Mouse (Mus musculus) mouse trophoblast stem cell (cell line): ENCODE measurements around the gene Camta1.

Experiments
- in situ Hi-C, 2 experiments: fragments of 300-500 bp; cut with MseI, MboI; formaldehyde crosslinking; loops; 2 replicates in 1 of 2; 3 replicates in 1 of 2; pipeline ENCODE4 v1.15.1; 2025

The Camta1 gene

DNA sequence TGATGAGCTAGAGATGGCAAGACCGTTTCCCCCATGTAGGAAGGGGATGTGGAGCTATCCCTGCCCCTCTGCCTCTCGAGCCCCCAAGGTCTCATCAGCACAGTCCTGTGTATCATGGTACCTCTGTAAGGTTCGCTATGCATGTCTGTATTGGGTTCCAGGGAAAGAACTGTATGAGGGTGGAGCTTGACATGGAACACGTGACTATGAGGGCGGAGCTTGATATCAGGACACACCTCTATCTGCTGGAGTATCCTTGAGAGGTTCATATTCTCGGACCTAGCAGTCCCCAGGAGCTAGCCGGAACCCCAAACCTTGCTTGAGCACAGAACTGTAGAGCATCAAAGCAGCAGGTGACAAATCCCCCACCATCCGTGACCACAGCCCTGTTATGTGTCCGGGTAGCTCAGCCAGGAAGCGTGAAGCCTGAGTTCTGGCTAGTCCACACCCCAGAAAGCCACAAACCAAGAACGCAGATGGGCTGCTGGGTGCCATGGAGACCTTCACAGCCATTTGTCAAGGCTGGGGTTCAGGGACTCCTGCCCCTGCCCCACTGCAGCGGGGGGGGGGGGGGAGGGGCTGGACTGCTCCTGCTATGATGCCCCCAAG, 122.2 kb downstream of the Camta1 start:
- in situ Hi-C loops, result no loop called here

DNA sequence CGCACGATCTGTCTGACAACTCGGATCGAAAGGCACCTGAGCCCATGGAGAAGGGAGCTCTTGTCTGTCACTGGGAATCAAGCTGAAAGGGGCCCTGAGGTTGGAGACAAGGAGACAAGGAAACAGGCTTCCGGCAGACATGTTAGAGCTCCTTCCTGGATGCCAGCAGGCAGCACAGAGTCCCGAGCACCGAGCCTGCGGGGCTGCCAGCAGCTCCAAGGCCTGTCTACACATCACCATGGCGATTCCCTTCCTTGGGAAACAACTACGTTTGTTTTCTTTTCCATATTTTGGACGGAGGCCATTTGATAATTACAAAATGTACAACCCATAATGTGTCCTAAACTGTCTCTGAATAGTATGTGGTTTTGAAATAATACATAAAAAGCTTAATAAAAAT, 122.8 kb downstream of the Camta1 start:
- in situ Hi-C loops, result no loop called here

DNA sequence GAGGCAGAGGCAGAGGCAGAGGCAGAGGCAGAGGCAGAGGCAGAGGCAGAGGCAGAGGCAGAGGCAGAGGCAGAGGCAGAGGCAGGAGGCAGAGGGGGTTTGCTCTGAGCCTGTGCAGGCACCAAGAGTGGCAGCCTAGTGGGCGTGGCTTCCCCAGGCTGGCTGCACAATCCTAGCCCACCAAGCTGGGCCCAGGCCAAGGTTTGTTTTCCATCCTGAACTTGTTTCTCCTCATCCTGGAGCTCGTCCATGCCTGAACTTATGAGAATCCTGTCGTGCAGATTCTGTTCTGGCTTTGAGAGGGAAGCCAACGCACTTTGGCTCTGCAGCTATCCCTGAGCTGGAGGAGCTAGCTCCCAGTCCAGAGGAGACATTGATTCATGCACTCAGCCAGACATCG, 123.4 kb downstream of the Camta1 start:
- in situ Hi-C loops, result no loop called here

DNA sequence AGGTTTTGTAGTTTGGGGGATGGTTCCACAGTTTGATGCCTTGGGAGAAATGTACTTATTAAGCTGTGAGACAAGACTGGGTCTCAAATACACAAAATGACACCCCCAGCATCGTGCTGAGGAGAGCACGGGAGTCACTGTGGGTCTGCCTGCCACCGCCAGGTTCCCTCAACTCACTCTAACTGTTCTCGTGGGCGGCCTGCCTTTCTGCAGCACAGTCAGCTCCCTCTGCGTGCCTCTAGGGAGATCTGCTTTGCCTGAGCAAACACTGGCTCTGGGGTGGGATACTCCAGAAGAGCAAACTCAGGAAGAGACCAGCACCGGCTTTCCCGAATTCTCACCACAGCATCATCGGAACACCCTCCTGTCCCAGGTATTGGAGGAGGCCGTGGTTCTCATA, 129.0 kb downstream of the Camta1 start:
- in situ Hi-C loops, result no loop called here

DNA sequence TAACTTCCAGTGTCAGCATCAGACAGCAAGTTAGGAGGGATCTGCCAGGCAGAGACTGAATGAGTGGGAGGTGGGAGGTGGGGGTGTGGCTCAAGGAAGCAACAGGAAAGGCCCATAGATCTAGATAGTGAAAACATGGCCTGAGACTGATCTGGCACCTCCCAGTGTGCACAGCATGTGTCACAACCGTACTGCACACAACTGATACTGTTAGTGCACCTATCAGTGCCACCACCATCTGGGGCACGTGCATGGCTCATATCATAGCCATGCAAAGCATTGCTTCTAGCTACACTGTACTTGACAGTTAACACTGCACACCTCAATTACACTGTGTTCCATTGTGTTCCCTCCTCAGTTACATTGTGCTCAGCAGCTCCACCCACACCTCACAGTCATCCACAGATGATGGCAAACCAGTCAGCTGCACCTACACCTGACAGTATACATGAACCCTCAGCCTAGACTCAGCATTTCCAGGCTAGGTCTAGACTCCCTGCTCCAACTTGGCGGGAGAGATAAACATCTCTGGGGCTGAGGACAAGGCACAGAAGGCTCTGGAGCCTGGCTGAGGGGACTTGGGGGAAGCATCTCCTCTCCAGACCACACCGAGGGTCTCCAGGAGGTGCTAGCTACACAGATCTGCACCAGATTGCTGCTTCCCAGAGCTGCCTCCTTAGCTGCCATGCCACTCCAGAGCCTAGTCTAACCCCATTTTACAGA, 131.5 kb downstream of the Camta1 start:
- in situ Hi-C loops, result no loop called here

DNA sequence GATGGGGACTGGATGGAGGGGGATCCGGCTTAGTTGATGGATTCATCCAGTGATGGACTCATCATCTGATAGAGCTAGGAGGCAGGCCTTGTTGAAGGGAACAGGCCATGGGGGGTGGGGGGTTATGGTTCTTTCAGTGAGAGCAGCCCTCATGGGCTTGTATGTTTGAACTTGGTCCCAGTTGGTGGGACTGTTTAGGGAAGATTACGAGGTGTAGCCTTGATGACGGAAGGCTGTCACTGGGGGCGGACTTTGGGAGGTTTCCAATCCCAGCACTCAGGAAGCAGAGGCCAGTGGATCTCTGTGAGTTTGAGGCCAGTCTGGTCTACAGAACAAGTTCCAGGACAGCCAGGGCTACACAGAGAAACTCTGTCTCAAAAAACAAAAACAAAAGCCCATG, 132.6 kb downstream of the Camta1 start:
- in situ Hi-C loops, result no loop called here

DNA sequence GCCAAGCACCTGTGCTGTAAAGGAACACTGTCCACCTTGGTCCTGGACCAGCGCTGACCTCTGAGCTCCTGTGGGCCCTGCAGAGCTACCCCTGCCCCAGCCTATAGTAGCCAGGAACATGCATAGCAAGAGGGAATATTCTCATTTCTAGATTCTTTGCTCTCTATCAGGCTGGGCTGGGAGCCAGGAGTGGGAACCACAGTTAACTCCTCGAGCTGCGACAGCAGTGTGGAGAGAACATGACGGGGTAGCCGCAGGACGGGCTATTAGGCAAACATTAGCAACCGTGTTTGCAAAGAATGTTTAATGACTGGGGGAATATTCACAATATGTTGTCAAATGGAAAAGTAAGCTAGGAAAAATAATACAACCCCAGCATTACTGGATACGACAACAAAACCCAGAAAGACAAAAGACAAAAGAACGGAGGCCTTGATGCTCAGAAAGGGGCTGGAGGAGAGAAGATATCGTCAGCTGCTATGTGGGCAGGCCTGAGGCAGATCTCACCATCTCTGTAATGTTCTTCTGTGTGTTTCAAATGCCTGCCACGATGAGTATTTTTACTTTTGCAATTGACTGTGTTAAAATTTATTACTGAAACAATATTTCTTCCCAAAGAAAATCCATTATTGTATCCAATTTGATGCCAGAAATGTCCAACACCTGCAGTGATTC, 133.1 kb downstream of the Camta1 start:
- in situ Hi-C loops, result no loop called here

DNA sequence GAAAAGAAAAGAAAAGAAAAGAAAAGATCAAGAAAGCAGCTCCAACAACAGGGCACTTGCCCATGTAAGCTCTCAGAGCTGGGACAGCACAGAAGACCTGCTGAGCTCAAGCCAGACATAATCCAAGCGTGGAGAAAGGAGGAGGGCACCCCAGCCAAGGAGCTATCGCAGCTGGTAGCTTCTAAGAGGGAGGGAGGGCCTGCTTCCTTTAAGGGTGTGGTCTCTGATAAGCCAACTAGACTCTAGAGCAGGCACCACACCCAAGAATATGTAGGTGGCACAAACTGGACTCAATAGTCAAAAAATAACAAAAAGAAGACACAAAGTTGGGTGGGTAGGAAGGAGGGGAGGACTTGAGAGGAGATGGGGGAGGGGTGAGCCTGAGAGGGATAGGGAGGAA, 135.3 kb downstream of the Camta1 start:
- in situ Hi-C loops, result no loop called here

DNA sequence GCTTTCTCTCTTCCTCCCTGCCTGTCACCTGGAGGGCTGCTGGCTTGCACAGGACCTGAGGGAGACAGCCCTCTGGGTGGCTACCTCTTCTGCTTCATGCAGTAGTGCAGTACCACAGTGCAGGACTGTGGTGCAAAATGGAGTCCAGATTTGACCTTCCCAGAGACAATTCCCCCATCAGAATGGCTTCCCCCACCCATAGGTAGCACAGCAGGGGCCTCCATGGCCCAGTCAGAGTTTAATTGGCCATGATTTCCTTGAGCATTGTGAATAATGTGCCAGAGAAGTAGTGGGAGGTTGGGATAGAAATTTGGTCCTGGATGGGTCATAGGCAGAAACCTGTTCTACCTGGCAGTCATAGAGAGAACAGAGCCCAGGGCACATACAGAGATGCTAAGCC, 136.8 kb downstream of the Camta1 start:
- in situ Hi-C loops, result no loop called here

DNA sequence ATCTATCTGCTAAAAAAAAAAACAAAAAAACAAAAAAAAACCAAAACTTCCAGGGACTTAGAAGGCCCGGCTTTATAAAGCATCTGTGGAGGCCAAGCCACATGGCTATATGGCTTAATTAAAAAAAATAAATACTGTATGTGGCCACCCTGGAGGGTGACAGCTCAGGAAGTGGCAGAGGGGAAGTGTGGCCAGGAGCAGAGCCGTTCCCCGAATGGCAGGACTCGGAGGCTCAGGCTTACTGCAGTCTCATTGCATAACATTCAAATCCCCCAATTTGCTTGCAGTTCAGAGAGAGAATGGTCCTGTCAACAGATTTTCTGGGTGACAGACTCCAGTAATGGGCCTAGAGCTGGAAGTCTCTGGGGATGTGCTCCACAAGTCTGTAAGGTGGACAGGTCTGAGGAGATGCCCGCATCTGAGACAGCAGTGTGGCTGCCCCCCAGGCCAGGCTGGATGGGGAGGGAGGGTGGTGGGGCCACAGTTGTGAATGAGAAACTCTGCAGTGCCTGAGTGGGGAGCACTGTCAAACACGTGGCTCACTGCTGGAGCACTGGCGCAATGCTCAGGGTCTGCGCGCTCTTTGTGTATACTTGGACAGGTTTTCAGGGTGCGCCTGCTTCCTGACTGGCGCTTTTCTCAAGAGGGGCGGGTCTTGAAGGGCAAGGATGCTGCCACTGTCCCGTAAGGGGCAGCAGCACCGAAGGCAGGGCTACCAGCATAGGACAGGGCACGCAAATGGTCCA, 140.8 kb downstream of the Camta1 start:
- in situ Hi-C loops, result no loop called here

DNA sequence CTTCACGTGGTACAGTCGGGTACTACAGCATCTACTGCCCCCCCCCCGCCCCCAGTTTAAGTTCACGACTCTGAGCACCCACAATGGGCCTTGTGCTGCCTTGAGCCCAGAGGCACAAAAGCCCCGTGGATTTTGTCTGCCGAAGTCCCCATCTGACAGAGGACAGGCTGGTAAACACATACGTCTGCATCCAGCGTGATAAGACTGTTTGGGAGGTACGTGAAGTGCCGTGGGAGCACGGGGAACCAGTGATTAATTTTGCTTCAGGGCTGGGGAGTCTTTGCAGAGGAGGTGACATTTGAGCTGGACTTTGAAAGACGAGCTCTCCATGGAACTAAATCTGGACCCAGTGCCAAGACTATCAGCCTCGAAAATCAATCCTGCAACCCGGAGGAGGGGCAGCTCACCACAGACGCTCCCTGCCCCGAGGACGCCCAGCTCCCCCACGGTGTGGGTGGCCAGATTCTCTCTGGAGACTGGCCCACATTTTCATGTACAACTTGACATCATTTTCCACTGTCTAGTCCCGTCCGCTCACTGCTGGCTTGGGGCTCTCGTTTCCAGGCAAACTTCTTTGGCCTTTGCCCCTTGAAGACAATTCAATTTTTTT, 142.7 kb downstream of the Camta1 start:
- in situ Hi-C loops, result no loop called here

DNA sequence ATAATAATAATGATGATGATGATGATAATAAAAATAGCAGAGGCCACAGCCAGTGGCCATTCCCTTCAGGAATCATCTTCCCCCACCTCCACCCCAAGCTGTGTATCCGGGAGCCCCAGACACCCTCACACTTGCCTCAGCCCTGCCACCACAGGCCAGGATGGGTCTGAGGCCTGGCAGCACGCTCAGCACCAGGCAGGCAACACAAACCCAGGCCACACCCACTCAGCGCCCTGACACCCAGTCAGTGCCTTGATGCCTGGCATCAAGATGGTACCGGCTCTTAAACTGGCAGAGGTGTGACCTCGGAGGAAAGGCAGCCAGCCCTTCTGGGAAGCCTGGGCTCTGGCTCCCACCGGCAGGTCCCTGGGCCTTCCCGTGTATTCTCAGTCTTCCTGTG, 143.8 kb downstream of the Camta1 start:
- in situ Hi-C loops, result no loop called here

DNA sequence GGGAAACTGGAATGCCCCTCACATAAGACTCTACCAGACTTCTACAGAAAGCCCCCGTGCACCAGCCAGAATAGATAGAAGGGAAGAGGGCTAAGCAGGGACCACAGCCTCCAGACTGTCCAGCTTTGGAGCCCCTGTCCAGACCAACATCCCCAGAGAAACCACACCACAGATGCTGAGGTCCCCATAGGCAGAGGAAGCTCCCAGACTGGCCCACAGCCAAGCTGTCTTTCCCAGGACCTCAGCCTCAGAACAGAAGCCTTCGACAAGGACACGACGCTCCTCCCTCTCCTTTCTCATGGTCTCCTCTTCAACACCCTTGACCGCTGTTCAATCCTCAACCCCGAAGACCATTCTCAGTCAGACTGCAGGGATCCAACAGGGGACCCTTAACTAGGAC, 148.0 kb downstream of the Camta1 start:
- in situ Hi-C loops, result no loop called here

DNA sequence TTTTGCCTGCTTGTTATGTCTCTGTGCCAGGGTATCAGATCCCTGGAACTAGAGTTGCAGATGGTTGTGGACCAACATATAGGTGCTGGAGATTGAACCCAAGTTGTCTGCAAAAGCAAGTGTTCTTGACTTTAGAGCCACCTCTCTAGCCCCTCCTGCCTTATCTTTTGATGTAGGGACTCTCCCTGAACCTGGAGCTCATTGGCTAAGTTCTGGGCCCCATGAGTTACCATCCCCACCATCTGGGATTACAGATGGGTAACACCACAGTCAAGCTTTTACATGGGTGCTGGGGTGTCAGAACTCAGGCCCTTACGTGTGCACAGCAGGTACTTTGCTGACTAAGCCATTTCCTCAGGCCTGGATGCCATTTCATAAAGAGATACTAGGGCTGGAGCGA, 150.3 kb downstream of the Camta1 start:
- in situ Hi-C loops, result no loop called here

DNA sequence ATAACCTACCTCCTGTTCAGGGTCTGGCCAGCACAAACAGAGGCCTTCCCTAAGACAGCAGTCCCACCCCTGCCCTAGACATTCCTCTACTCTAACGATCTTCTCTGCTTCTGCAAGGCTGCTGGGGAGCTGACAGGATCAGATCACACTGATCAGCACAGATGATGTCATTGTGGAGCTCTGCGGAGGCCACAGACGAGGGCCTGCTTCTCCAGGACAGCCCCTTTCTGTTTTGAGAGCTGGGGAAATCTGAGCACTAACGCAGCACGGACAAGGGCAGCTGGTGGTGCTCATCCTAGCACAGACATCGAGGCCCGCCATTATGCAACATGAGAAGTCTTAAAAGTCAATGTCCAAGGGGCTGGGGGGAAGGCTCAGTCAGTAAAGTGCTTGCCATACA, 151.2 kb downstream of the Camta1 start:
- in situ Hi-C loops, result no loop called here

DNA sequence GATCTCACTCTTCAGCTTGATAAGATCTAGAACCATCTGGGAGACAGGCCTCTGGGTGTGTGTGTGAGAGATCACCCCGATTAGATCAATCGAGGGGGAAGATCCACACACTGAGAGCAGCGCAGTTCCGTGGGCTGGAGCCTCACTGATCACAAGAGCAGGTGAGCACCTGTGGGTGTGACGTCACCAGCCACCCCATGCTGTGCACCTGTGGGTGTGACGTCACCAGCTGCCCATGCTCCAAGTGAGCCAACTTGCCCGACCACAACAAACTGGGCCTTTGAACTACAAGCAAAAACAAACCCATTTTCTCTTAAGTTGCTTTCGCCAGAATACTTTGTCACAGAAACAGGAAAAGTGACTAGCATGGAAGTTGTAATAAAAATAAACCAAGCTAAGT, 152.4 kb downstream of the Camta1 start:
- in situ Hi-C loops, result no loop called here

DNA sequence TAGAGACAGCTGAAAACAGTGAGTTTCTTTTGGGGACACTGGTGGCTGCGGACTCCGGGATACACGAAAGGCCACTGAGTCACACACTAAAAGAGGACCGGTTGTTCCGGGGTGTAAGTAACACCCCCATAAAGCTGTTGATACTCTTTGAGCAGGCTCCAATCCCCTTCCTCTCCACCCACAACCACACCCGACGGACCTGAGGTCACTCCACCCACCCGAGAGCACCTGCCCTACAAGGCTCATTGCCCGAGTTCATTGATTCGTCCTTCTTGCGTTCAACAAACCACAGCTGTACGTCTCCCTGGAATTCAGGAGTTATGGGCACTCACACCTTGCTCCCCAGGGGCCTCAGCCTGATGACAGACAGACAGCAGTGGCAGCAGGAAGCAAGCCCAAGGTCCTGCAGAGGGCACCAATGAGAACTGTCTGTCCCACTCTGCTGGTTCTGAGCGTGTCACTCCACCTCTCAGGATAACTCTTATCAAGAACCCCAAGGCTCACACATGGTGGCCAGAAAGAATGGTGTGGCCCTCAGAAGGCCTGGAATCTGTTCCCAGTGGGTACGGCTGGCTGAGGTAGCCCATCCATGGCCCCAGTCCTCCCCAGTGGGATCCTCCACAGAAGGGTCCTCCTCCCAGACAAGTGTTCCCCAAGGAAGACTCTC, 158.5 kb downstream of the Camta1 start:
- in situ Hi-C loops, result no loop called here

DNA sequence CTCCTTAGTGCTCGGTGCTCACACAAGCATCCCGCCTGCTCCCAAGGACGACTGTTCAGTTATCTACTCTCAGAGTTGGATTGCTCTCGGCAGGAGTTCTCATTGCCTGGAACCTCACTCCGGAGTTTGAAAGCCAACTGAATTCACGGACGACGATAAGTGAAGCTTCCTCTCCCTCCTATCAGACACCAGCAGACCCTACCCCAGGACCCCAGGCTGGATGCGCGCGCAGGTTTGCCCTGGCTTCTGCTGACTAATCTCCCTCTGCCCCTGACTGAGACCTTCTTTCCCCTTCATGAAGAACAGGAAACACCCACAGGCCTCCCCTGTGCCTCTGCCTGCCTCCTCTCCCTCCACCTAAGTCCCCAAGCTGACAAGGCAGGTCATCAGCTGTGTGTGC, 159.2 kb downstream of the Camta1 start:
- in situ Hi-C loops, result no loop called here

DNA sequence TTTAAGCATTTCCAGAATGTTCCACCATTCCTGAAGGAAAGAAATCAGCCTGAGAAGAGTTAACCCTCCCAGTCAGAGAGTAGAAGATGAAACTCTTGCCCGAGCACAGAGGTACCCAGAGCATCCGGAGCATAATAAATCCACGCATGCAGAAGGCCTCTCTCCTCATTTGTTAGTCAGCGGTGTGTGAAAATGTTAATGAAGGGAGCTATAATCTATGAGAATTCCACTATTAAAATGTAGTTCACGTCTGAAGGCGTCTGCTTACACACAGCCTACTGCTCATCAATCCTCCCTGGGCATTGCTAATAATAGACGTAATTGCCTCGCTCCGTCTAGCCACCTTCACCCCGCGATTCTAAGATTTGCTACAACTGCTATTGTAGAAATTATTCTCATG, 165.7 kb downstream of the Camta1 start:
- in situ Hi-C loops, result no loop called here

DNA sequence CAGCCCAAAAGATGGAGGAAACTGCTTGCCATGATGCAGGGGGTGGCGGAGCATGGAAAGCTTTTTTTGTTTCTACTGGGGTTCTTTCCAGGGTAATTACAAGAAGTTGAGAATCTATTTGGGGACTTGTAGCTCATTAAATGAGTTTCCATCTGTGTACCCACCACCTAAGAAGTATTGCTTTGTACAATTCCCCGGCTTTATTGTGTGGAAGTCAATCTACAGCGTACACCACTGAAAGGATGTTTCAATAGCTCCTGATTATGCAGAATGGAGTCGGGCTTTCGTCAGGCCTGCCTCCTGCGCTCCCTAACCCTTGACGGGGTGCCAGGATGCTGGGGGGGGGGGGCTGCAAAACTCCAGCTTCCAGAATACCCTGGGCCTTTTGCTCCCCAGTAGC, 167.1 kb downstream of the Camta1 start:
- in situ Hi-C loops, result no loop called here

DNA sequence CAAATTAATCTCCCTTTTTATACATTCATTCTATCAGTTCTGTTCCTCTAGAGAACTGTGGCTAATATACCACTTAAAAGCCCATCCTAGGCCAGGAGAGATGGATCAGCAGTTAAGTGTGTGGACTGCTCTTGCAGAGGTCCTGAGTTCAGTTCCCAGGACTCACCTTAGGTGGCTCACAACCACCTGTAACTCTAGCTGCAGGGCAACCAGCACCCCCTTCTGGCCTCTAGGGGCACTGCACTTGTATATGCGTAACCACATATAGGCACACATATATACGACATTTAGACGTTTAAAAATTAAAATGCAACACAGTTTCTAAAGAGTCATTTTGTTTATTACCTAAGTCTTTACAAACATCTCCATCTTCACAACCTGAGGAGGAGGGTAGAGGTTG, 167.6 kb downstream of the Camta1 start:
- in situ Hi-C loops, result no loop called here

DNA sequence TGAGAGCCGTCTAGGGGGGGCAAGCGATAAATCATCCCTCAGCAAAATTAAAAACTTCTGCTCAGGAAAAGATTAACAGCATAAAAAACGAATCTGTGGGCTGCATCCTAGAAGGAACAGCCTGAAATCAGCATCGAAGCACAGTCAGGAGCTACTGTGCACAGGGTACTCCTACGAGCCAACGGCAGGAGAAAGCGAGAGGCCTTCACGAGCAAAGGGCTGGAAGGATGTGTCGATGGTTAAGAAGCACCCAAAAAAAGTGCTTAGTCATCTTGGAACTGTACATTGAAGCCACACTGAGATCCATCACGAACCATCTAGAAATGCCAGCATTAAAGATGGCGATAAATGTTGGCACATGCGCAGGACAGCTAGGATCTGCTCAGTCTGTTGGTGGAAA, 171.6 kb downstream of the Camta1 start:
- in situ Hi-C loops, result no loop called here
